Mouse (Mus musculus): ENCODE measurements at regions not wholly inside any gene's neighbourhood (a gene's known extent, or its start where the extent isn't known, plus 50 kb on each side); places are given as distances from the start of the nearest gene placed in this dataset.

GRCm38 (mm10) chr4:31560305-31560704 is 403.6 kb upstream of the Map3k7 start:
- no peak for ATAC-seq (ENCODE audit: low FRiP score, low read depth)
- no peak overlapping the region for H3K4me2 ChIP-seq (replicated peaks)
- H3K36me3 ChIP-seq = no peaks in the 10 kb centered on the region
- H3K4me1 ChIP-seq = peaks cover 3% of the 10 kb centered on the region; the same call in 1 of the 2 replicates
- no peaks in the 10 kb centered on the region for H3K27me3 ChIP-seq
- 68% methylated on average over 4 of the region's 4 CpGs for WGBS
- H3K9ac ChIP-seq (replicated peaks) = no peak overlapping the region
- H3K9me3 ChIP-seq = no peaks in the 10 kb centered on the region
- H3K4me3 ChIP-seq = no peak overlapping the region
- no peak overlapping the region for H3K27ac ChIP-seq (replicated peaks)

- 92% methylated on average over 10 of the region's 10 CpGs for WGBS
- H3K36me3 ChIP-seq = no peaks in the 10 kb centered on the region
- peaks cover 3% of the 10 kb centered on the region; the same call in 1 of the 2 replicates for H3K4me1 ChIP-seq
- no peak overlapping the region for H3K27ac ChIP-seq (replicated peaks)
- no peak overlapping the region for H3K4me3 ChIP-seq
- H3K9ac ChIP-seq (replicated peaks) = no peak overlapping the region
- no peak overlapping the region for H3K4me2 ChIP-seq (replicated peaks)
- ATAC-seq (ENCODE audit: low FRiP score, low read depth) = no peak
- no peaks in the 10 kb centered on the region for H3K27me3 ChIP-seq
- no peaks in the 10 kb centered on the region for H3K9me3 ChIP-seq
Observed at GRCm38 (mm10) chr4:31561183-31561582, 402.7 kb upstream of the Map3k7 start.

- Histone ChIP-seq H3K4me2 (replicated peaks) (no peak overlapping the region), H3K36me3 (no peaks in the 10 kb centered on the region), H3K4me1 (peaks cover 3% of the 10 kb centered on the region; the same call in 1 of the 2 replicates), H3K4me3 (no peak overlapping the region), H3K9ac (replicated peaks) (no peak overlapping the region), H3K27me3 (no peaks in the 10 kb centered on the region), H3K9me3 (no peaks in the 10 kb centered on the region), H3K27ac (replicated peaks) (no peak overlapping the region)
- no peak for ATAC-seq (ENCODE audit: low FRiP score, low read depth)
- 33% methylated on average over 3 of the region's 3 CpGs for WGBS
Observed at GRCm38 (mm10) chr4:31561823-31562222, 402.1 kb upstream of the Map3k7 start.

- ATAC-seq (ENCODE audit: low FRiP score, low read depth) = no peak
- no peak overlapping the region for H3K27ac ChIP-seq (replicated peaks)
- WGBS = 46% methylated on average over 5 of the region's 5 CpGs
- H3K36me3 ChIP-seq = no peaks in the 10 kb centered on the region
- no peaks in the 10 kb centered on the region; the same call in 1 of the 2 replicates for H3K4me1 ChIP-seq
- no peaks in the 10 kb centered on the region for H3K27me3 ChIP-seq
- no peak overlapping the region for H3K9ac ChIP-seq (replicated peaks)
- no peak overlapping the region for H3K4me2 ChIP-seq (replicated peaks)
- H3K9me3 ChIP-seq = no peaks in the 10 kb centered on the region
- H3K4me3 ChIP-seq = no peak overlapping the region
Observed at GRCm38 (mm10) chr4:31566158-31566557, 397.7 kb upstream of the Map3k7 start.

GRCm38 (mm10) chr4:31566834-31567233 is 397.1 kb upstream of the Map3k7 start:
- no peak overlapping the region for H3K27ac ChIP-seq (replicated peaks)
- no peaks in the 10 kb centered on the region for H3K36me3 ChIP-seq
- H3K9ac ChIP-seq (replicated peaks) = no peak overlapping the region
- no peaks in the 10 kb centered on the region for H3K27me3 ChIP-seq
- no peaks in the 10 kb centered on the region for H3K9me3 ChIP-seq
- no peak for ATAC-seq (ENCODE audit: low FRiP score, low read depth)
- H3K4me2 ChIP-seq (replicated peaks) = no peak overlapping the region
- WGBS = 45% methylated on average over 3 of the region's 3 CpGs
- no peaks in the 10 kb centered on the region; the same call in 1 of the 2 replicates for H3K4me1 ChIP-seq
- no peak overlapping the region for H3K4me3 ChIP-seq

- Histone ChIP-seq H3K27ac (replicated peaks) (no peak overlapping the region), H3K27me3 (no peaks in the 10 kb centered on the region), H3K4me3 (no peak overlapping the region), H3K36me3 (no peaks in the 10 kb centered on the region), H3K9me3 (no peaks in the 10 kb centered on the region), H3K9ac (replicated peaks) (no peak overlapping the region), H3K4me2 (replicated peaks) (no peak overlapping the region), H3K4me1 (no peaks in the 10 kb centered on the region; the same call in 1 of the 2 replicates)
- no peak for ATAC-seq (ENCODE audit: low FRiP score, low read depth)
- WGBS = 67% methylated on average over 1 of the region's 1 CpGs
Observed at GRCm38 (mm10) chr4:31569687-31570086, 394.2 kb upstream of the Map3k7 start.

- Histone ChIP-seq H3K4me3 (no peak overlapping the region), H3K9ac (replicated peaks) (no peak overlapping the region), H3K9me3 (no peaks in the 10 kb centered on the region), H3K4me2 (replicated peaks) (no peak overlapping the region), H3K27me3 (no peaks in the 10 kb centered on the region), H3K36me3 (no peaks in the 10 kb centered on the region), H3K4me1 (no peaks in the 10 kb centered on the region), H3K27ac (replicated peaks) (no peak overlapping the region)
- no peak for ATAC-seq (ENCODE audit: low FRiP score, low read depth)
- 46% methylated on average over 4 of the region's 4 CpGs for WGBS
Observed at GRCm38 (mm10) chr4:31576982-31577579, 386.8 kb upstream of the Map3k7 start.

GRCm38 (mm10) chr4:31583495-31583894 is 380.4 kb upstream of the Map3k7 start:
- H3K9ac ChIP-seq (replicated peaks) = no peak overlapping the region
- WGBS = 82% methylated on average over 2 of the region's 2 CpGs
- H3K4me2 ChIP-seq (replicated peaks) = no peak overlapping the region
- no peaks in the 10 kb centered on the region for H3K36me3 ChIP-seq
- no peaks in the 10 kb centered on the region for H3K4me1 ChIP-seq
- no peaks in the 10 kb centered on the region for H3K9me3 ChIP-seq
- H3K4me3 ChIP-seq = no peak overlapping the region
- ATAC-seq (ENCODE audit: low FRiP score, low read depth) = no peak
- no peak overlapping the region for H3K27ac ChIP-seq (replicated peaks)
- H3K27me3 ChIP-seq = no peaks in the 10 kb centered on the region

- Histone ChIP-seq H3K9ac (replicated peaks) (no peak overlapping the region), H3K27ac (replicated peaks) (no peak overlapping the region), H3K36me3 (no peaks in the 10 kb centered on the region), H3K4me1 (no peaks in the 10 kb centered on the region), H3K4me3 (no peak overlapping the region), H3K4me2 (replicated peaks) (no peak overlapping the region), H3K27me3 (no peaks in the 10 kb centered on the region), H3K9me3 (no peaks in the 10 kb centered on the region)
- WGBS = 94% methylated on average over 3 of the region's 3 CpGs
- no peak for ATAC-seq (ENCODE audit: low FRiP score, low read depth)
Observed at GRCm38 (mm10) chr4:31584171-31584570, 379.7 kb upstream of the Map3k7 start.

- H3K9ac ChIP-seq (replicated peaks) = no peak overlapping the region
- H3K27ac ChIP-seq (replicated peaks) = no peak overlapping the region
- H3K4me1 ChIP-seq = no peaks in the 10 kb centered on the region
- no peak overlapping the region for H3K4me2 ChIP-seq (replicated peaks)
- ATAC-seq (ENCODE audit: low FRiP score, low read depth) = no peak
- H3K4me3 ChIP-seq = no peak overlapping the region
- H3K9me3 ChIP-seq = no peaks in the 10 kb centered on the region; the same call in 1 of the 2 replicates
- H3K27me3 ChIP-seq = no peaks in the 10 kb centered on the region
- 93% methylated on average over 1 of the region's 1 CpGs for WGBS
- H3K36me3 ChIP-seq = no peaks in the 10 kb centered on the region
Observed at GRCm38 (mm10) chr4:31594089-31594488, 369.8 kb upstream of the Map3k7 start.

- H3K4me2 ChIP-seq (replicated peaks) = no peak overlapping the region
- no peaks in the 10 kb centered on the region for H3K9me3 ChIP-seq
- no peaks in the 10 kb centered on the region for H3K36me3 ChIP-seq
- H3K27ac ChIP-seq (replicated peaks) = no peak overlapping the region
- no peak overlapping the region for H3K9ac ChIP-seq (replicated peaks)
- no peaks in the 10 kb centered on the region for H3K27me3 ChIP-seq
- peaks cover 5% of the 10 kb centered on the region; the same call in 1 of the 2 replicates for H3K4me1 ChIP-seq
- WGBS = 77% methylated on average over 8 of the region's 8 CpGs
- no peak for ATAC-seq (ENCODE audit: low FRiP score, low read depth)
- no peak overlapping the region for H3K4me3 ChIP-seq
Observed at GRCm38 (mm10) chr4:31601536-31601935, 362.4 kb upstream of the Map3k7 start.

GRCm38 (mm10) chr4:31603776-31604175 is 360.1 kb upstream of the Map3k7 start:
- Histone ChIP-seq H3K4me1 (peaks cover 5% of the 10 kb centered on the region; the same call in 1 of the 2 replicates), H3K27ac (replicated peaks) (no peak overlapping the region), H3K9ac (replicated peaks) (no peak overlapping the region), H3K9me3 (no peaks in the 10 kb centered on the region), H3K4me3 (no peak overlapping the region), H3K36me3 (no peaks in the 10 kb centered on the region), H3K27me3 (no peaks in the 10 kb centered on the region; the same call in 1 of the 2 replicates), H3K4me2 (replicated peaks) (no peak overlapping the region)
- no peak for ATAC-seq (ENCODE audit: low FRiP score, low read depth)
- 93% methylated on average over 2 of the region's 2 CpGs for WGBS

- 92% methylated on average over 8 of the region's 8 CpGs for WGBS
- ATAC-seq (ENCODE audit: low FRiP score, low read depth) = no peak
- H3K9me3 ChIP-seq = no peaks in the 10 kb centered on the region
Observed at GRCm38 (mm10) chr4:31608811-31609210, 355.1 kb upstream of the Map3k7 start.

More at GRCm38 (mm10) chr4:31608811-31609210, 355.1 kb upstream of the Map3k7 start:
- Histone ChIP-seq H3K4me2 (replicated peaks) (no peak overlapping the region), H3K36me3 (no peaks in the 10 kb centered on the region), H3K9ac (replicated peaks) (no peak overlapping the region), H3K4me3 (no peak overlapping the region), H3K4me1 (peaks cover 20% of the 10 kb centered on the region), H3K27ac (replicated peaks) (no peak overlapping the region), H3K27me3 (no peaks in the 10 kb centered on the region; the same call in 1 of the 2 replicates)
